8 mouse cellular contexts compared by ENCODE assay signal in the genomic region with DNA sequence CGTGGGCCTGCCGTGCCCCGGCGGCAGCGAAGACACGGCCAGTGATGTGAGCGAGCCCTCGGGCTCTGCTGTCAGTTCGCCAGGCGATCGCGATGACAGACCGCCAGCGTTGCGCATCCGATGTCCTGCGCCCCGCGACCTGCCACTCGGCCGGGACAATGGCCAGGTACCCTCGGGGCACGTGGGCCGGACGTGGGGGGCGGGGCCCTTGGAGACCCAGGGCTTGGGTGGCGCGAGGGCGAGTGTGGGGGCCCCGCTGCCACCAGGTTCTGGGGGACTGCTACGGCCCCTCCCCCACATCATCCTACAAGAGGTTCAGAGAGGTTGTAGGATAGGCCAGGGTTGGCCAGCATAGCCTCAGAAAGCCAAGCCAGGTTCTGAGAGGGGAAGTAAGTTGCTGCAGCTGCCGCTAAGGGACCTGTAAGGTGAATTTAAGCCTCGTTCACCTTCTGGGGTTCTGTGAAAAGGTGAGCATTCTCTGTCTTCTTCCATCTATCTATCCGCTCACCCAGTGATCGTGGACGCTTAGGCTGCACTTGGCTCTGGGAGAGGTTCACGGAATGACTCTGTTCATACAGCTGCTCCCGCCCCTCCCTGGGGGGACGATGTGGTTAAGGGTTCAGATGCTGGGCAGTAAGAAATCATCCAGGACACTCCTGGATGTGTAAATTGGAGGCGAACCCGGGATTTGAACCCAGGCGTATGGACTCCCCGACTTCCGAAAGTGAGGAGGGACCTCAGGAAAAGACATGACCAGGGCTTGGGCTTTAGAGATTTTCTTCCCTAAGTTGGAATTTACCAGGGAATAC. TPM values are rescaled to one million over a fixed set of nuclear protein-coding genes. Genes with fewer than 3 reads are reported as not detected.
A peak's percentile ranks its signal among the peaks of the same experiment; 100 is the strongest.
DNase-seq lines count a peak whose midpoint lies in the region; ATAC-seq and TF ChIP-seq lines count a peak whose summit lies in the region.

No protein-coding gene starts in this region.

- peaks cover 84% of the 10 kb centered on the region for H3K27me3 ChIP-seq in heart, embryonic 12.5 days (replicated peaks)
- H3K27me3 ChIP-seq in forebrain, embryonic 10.5 days (ENCODE audit: poor library complexity, severe bottlenecking), result peaks cover 86% of the 10 kb centered on the region
- peaks cover 75% of the 10 kb centered on the region for H3K27me3 ChIP-seq in liver, embryonic 13.5 days

- peak overlapping the region; percentile 66 for H3K4me2 ChIP-seq in heart, embryonic 12.5 days
- H3K4me2 ChIP-seq in liver, embryonic 13.5 days, result peak overlapping the region; percentile 50

- H3K9me3 ChIP-seq in heart, embryonic 12.5 days (replicated peaks), result no peaks in the 10 kb centered on the region
- no peaks in the 10 kb centered on the region for H3K9me3 ChIP-seq in ES-E14 (ENCODE audit: control insufficient read depth, insufficient read depth, low read depth, low read length)
- no peaks in the 10 kb centered on the region for H3K9me3 ChIP-seq in forebrain, embryonic 10.5 days
- H3K9me3 ChIP-seq in liver, embryonic 13.5 days (replicated peaks), result no peaks in the 10 kb centered on the region

- in situ Hi-C loops in ES-E14 (cut with MboI; ENCODE audit: low sequenced_read_pairs in 2 of 2, unreplicated experiment in 2 of 2), result loop anchor here in 1 of 2 experiments (10.0 kb wide), 1 partner anchor 582 kb away; the partner anchor contains the start of gene Msx1

- H3K9ac ChIP-seq in heart, embryonic 12.5 days, result no peak overlapping the region
- H3K9ac ChIP-seq in ES-E14 (ENCODE audit: insufficient read depth, low read depth, low read length, poor library complexity, severe bottlenecking), result peak overlapping the region; percentile 54
- no peak overlapping the region for H3K9ac ChIP-seq in liver, embryonic 13.5 days

- H3K36me3 ChIP-seq in heart, embryonic 12.5 days, result no peaks in the 10 kb centered on the region
- no peaks in the 10 kb centered on the region for H3K36me3 ChIP-seq in ES-E14 (ENCODE audit: control insufficient read depth, insufficient read depth, low read length, poor library complexity, severe bottlenecking)
- no peaks in the 10 kb centered on the region for H3K36me3 ChIP-seq in forebrain, embryonic 10.5 days (replicated peaks)
- no peaks in the 10 kb centered on the region for H3K36me3 ChIP-seq in liver, embryonic 13.5 days

- H3K4me1 ChIP-seq in heart, embryonic 12.5 days (replicated peaks), result peaks cover 20% of the 10 kb centered on the region
- peaks cover 7 to 18% of the 10 kb centered on the region in 2 experiments; a peak in 3 of 4 replicates for H3K4me1 ChIP-seq in ES-E14 (ENCODE audit: control insufficient read depth in 2 of 2, insufficient read depth in 2 of 2, low read length in 2 of 2, poor library complexity in 1 of 2)
- H3K4me1 ChIP-seq in forebrain, embryonic 10.5 days, result peaks cover 62% of the 10 kb centered on the region
- H3K4me1 ChIP-seq in liver, embryonic 13.5 days (replicated peaks), result peaks cover 8% of the 10 kb centered on the region; the same call in 1 of the 2 replicates

- WGBS in heart, embryonic 12.5 days, result 9% methylated on average over 44 of the region's 44 CpGs
- WGBS in forebrain, embryonic 10.5 days, result 8% methylated on average over 44 of the region's 44 CpGs
- WGBS in liver, embryonic 13.5 days (ENCODE audit: insufficient replicate concordance), result 8% methylated on average over 43 of the region's 44 CpGs

- ATAC-seq in heart, embryonic 12.5 days (ENCODE audit: insufficient number of reproducible peaks, low FRiP score), result no peak
- no peak for ATAC-seq in liver, embryonic 13.5 days (ENCODE audit: low read depth)
- ATAC-seq in erythroblast, adult 5-6 weeks (replicated peaks; ENCODE audit: low FRiP score, poor library complexity, severe bottlenecking), result no peak

- DNase-seq in heart, postnatal 4 days, result no peak
- DNase-seq in ES-E14 (ENCODE audit: low read depth, low spot score), result no peak
- peak; percentile 14 for DNase-seq in forebrain, embryonic 10.5 days (ENCODE audit: extremely low spot score, low spot score)
- DNase-seq in liver, embryonic 13.5 days, result no peak
- DNase-seq in spleen, adult 18-20 months, result no peak
- DNase-seq in ovary, postnatal 10 days (ENCODE audit: low spot score), result no peak

- H3K4me3 ChIP-seq in heart, embryonic 12.5 days, result peak overlapping the region; percentile 44
- peak overlapping the region; percentile 67 to 74 for H3K4me3 ChIP-seq in ES-E14 (ENCODE audit: insufficient read depth in 1 of 2, low read depth in 1 of 2, low read length in 2 of 2, poor library complexity in 1 of 2, severe bottlenecking in 1 of 2)
- peak overlapping the region; percentile 59 for H3K4me3 ChIP-seq in forebrain, embryonic 10.5 days
- H3K4me3 ChIP-seq in liver, embryonic 13.5 days (replicated peaks), result peak overlapping the region; percentile 26

- no peak overlapping the region for H3K27ac ChIP-seq in heart, embryonic 12.5 days (ENCODE audit: poor library complexity, severe bottlenecking)
- no peak overlapping the region for H3K27ac ChIP-seq in ES-E14 (ENCODE audit: insufficient read depth, low read depth, low read length, poor library complexity, severe bottlenecking)
- peak overlapping the region; percentile 35; the same call in 1 of the 2 replicates for H3K27ac ChIP-seq in forebrain, embryonic 10.5 days
- H3K27ac ChIP-seq in liver, embryonic 13.5 days, result no peak overlapping the region

TF ChIP-seq in ES-E14, 5 proteins besides CTCF, POLR2A, EP300 and RAD21:
- no peak for TF ChIP-seq ZNF384 (IDR thresholded peaks at IDR 0.05; ENCODE audit: low read depth, low read length)
- no peak for TF ChIP-seq CHD2 (IDR thresholded peaks at IDR 0.05; ENCODE audit: low read depth, low read length)
- TF ChIP-seq ZC3H11A (IDR thresholded peaks at IDR 0.05; ENCODE audit: borderline replicate concordance, low read depth, low read length), result no peak
- TF ChIP-seq HCFC1 (IDR thresholded peaks at IDR 0.05; ENCODE audit: borderline replicate concordance, insufficient read depth, low read length), result no peak
- TF ChIP-seq MAFK (IDR thresholded peaks at IDR 0.05; ENCODE audit: insufficient read depth, low read depth, low read length), result no peak

RNA-seq across cellular contexts. Expression of gene Crmp1, which starts 0.8 kb away (rescaled TPM):
- polyA plus RNA-seq in heart, embryonic 12.5 days (2016; fragmentation: Nextera tagmentation; extraction: Ambion mirVana), result 9.7 and 11.8 TPM in 2 replicates
- total RNA-seq in heart, postnatal 4 days (2021), result 10 to 100 TPM; 10.1 to 11.2 TPM
- 24.5 and 38.1 TPM in 2 replicates for total RNA-seq in ES-E14 (2012; rRNA removed)
- 96.5 and 106 TPM in 2 replicates for polyA plus RNA-seq in forebrain, embryonic 10.5 days (2016; fragmentation: Nextera tagmentation; extraction: Ambion mirVana)
- 1.8 and 2.4 TPM in 2 replicates for polyA plus RNA-seq in liver, embryonic 13.5 days (2015; fragmentation: Nextera tagmentation; extraction: Ambion mirVana)
- not detected in 2 replicates for total RNA-seq in erythroblast, adult 5-6 weeks (2015; ENCODE audit: low replicate concordance)
- total RNA-seq in erythroblast, adult 5-6 weeks (2017; ENCODE audit: low replicate concordance), result not detected in 2 replicates

Comparison
In these comparisons a context has a peak if more than half of its experiments do, and no peak if none do; other contexts are left out.
1. RNA of gene Crmp1, which starts 0.8 kb away (total RNA-seq): 24.5 to 38.1 TPM in ES-E14 and 10.1 to 11.2 TPM in heart, postnatal 4 days; not detected in erythroblast, adult 5-6 weeks; every median in the first group is over 10 times any median in the second.
2. Peak in every context shown above with its lines, with median percentiles within 50 percentile points of each other: H3K4me3 ChIP-seq.